Mouse (Mus musculus) lung, postnatal 4 days (tissue): ENCODE data around the gene Fhad1.
"Not testable (repeated sequence)": the region's sequence is repeated elsewhere in the genome, so short reads cannot be mapped to it uniquely, and the experiment has no call there.

ENCODE experiments used
- DNase-seq, 2 experiments: peaks; one replicate each; pipeline ENCODE4 v3.0.0; 2021

Fhad1 gene

GRCm38 (mm10) chr4:142014659-142015608 is at the start of gene Fhad1:
TSS of gene Fhad1 (minus strand) at chr4:142015082.
- DNase-seq, result peak; percentile 80 to 89

GRCm38 (mm10) chr4:142063057-142063534 is 48.2 kb upstream of the Fhad1 start:
- peak; percentile 44 to 48 for DNase-seq

- no peak for DNase-seq
Observed at GRCm38 (mm10) chr4:142061485-142062240, 46.8 kb upstream of the Fhad1 start.

GRCm38 (mm10) chr4:142060455-142061378 is 45.8 kb upstream of the Fhad1 start:
- peak in 1 of 2 experiments; percentile 50 for DNase-seq

- DNase-seq, result no peak
Observed at GRCm38 (mm10) chr4:142059841-142060193, 44.9 kb upstream of the Fhad1 start.

GRCm38 (mm10) chr4:142059113-142059840 is 44.4 kb upstream of the Fhad1 start:
- no peak for DNase-seq

GRCm38 (mm10) chr4:142057529-142058216 is 42.8 kb upstream of the Fhad1 start:
- DNase-seq, result no peak

- DNase-seq, result no peak
Observed at GRCm38 (mm10) chr4:142055600-142055999, 40.7 kb upstream of the Fhad1 start.

- DNase-seq, result no peak
Observed at GRCm38 (mm10) chr4:142054580-142054979, 39.7 kb upstream of the Fhad1 start.

- no peak for DNase-seq
Observed at GRCm38 (mm10) chr4:142053661-142054448, 39.0 kb upstream of the Fhad1 start.

GRCm38 (mm10) chr4:142053261-142053660 is 38.4 kb upstream of the Fhad1 start:
- no peak for DNase-seq

GRCm38 (mm10) chr4:142052391-142053132 is 37.7 kb upstream of the Fhad1 start:
- no peak for DNase-seq

- DNase-seq, result not testable (repeated sequence)
Observed at GRCm38 (mm10) chr4:142051883-142052282, 37.0 kb upstream of the Fhad1 start.

- no peak for DNase-seq
Observed at GRCm38 (mm10) chr4:142049963-142050362, 35.1 kb upstream of the Fhad1 start.

GRCm38 (mm10) chr4:142048391-142048790 is 33.5 kb upstream of the Fhad1 start:
- DNase-seq, result no peak

- no peak for DNase-seq
Observed at GRCm38 (mm10) chr4:142047005-142047404, 32.1 kb upstream of the Fhad1 start.

GRCm38 (mm10) chr4:142046496-142046895 is 31.6 kb upstream of the Fhad1 start:
- DNase-seq, result no peak

GRCm38 (mm10) chr4:142045595-142046163 is 30.8 kb upstream of the Fhad1 start:
- DNase-seq, result no peak

GRCm38 (mm10) chr4:142044452-142044851 is 29.6 kb upstream of the Fhad1 start:
- DNase-seq, result no peak
